Mouse (Mus musculus) MEL (cell line): ENCODE measurements around the gene Fgfrl1.

Source experiments
- CTCF ChIP-seq, 3 experiments: IDR thresholded peaks in 2 of 3; conservative IDR thresholded peaks in 1 of 3; 2 replicates each; pipeline ENCODE4 v1.5.1; 2011 to 2012; ENCODE audit warnings: low read length in 3 of 3, low read depth in 2 of 3, mild to moderate bottlenecking in 2 of 3, improper control_type of control experiment in 1 of 3, inconsistent platforms in 1 of 3, mixed read lengths in 1 of 3, moderate library complexity in 1 of 3; ENCODE audit not compliant: control insufficient read depth in 1 of 3, insufficient read depth in 1 of 3, poor library complexity in 1 of 3, severe bottlenecking in 1 of 3
- ETS1 ChIP-seq: IDR thresholded peaks from 2 replicates; pipeline ENCODE4 v1.6.1; 2012; ENCODE audit warnings: low read depth, mild to moderate bottlenecking, inconsistent platforms, low read length, improper control_type of control experiment, moderate library complexity
- MAFK ChIP-seq: IDR thresholded peaks from 2 replicates; pipeline ENCODE4 v1.6.1; 2011; ENCODE audit warnings: low read depth, mild to moderate bottlenecking, low read length, improper control_type of control experiment, borderline replicate concordance
- NELFE ChIP-seq: IDR thresholded peaks from 2 replicates; pipeline ENCODE4 v1.6.1; 2011; ENCODE audit warnings: low read depth, low read length, improper control_type of control experiment
- POLR2A ChIP-seq, 2 experiments: IDR thresholded peaks; 2 replicates each; pipeline ENCODE4 v1.6.1; 2011 to 2012; ENCODE audit warnings: low read length in 2 of 2, mild to moderate bottlenecking in 2 of 2, control low read depth in 1 of 2, improper control_type of control experiment in 1 of 2, low read depth in 1 of 2, moderate library complexity in 1 of 2; ENCODE audit not compliant: control insufficient read depth in 1 of 2, insufficient read depth in 1 of 2, poor library complexity in 1 of 2

GRCm38 (mm10) chr5:108677605-108678295, 14.4 kb upstream of the Fgfrl1 start:
- TF ChIP-seq ETS1 (no peak; the same call in 1 of the 2 replicates), MAFK (no peak), POLR2A (IDR thresholded peaks at IDR 0.05; ENCODE audit: control insufficient read depth in 1 of 2, insufficient read depth in 1 of 2, low read depth in 1 of 2, low read length in 2 of 2, poor library complexity in 1 of 2) (peak; percentile 4 to 63; a peak in 2 of 4 replicates), CTCF (IDR thresholded peaks at IDR 0.05 in 2 of 3, conservative IDR thresholded peaks at IDR 0.05 in 1 of 3; ENCODE audit: control insufficient read depth in 1 of 3, insufficient read depth in 1 of 3, low read depth in 2 of 3, low read length in 3 of 3, poor library complexity in 1 of 3, severe bottlenecking in 1 of 3) (no peak), NELFE (no peak; the same call in 1 of the 2 replicates)
